Mouse (Mus musculus) forebrain, postnatal 0 days (tissue): ENCODE results near the gene Rpl37a. TPM values are rescaled to one million over a fixed set of nuclear protein-coding genes. Genes with fewer than 3 reads are reported as not detected.

Source experiments
- ATAC-seq: fragments of 200-750 bp; cut with Nextera tagmentation; 2 replicates; pipeline ENCODE4 v1.8.0; 2017; ENCODE audit warnings: mild to moderate bottlenecking, moderate library complexity
- DNase-seq: peaks from one replicate; pipeline ENCODE4 v3.0.0-alpha.2; 2015
- H3K27ac ChIP-seq: fragments of 300-500 bp; sonication (generic); 2 replicates; pipeline ENCODE4 v1.5.1; 2014; ENCODE audit warnings: low read depth, mild to moderate bottlenecking, antibody characterized with exemption, low read length, moderate library complexity, mixed read lengths
- H3K27me3 ChIP-seq: fragments of 300-500 bp; sonication (generic); 2 replicates; pipeline ENCODE4 v1.6.1; 2014; ENCODE audit warnings: mild to moderate bottlenecking, low read length, mixed read lengths; ENCODE audit not compliant: insufficient read depth
- H3K36me3 ChIP-seq: fragments of 300-500 bp; sonication (generic); 2 replicates; pipeline ENCODE4 v1.6.1; 2014; ENCODE audit warnings: mild to moderate bottlenecking, moderate library complexity; ENCODE audit not compliant: insufficient read depth
- H3K4me1 ChIP-seq: fragments of 300-500 bp; sonication (generic); 2 replicates; pipeline ENCODE4 v1.6.1; 2014; ENCODE audit warnings: antibody characterized with exemption; ENCODE audit not compliant: insufficient read depth
- H3K4me2 ChIP-seq: fragments of 300-500 bp; sonication (generic); 2 replicates; pipeline ENCODE4 v1.6.1; 2014; ENCODE audit warnings: low read depth, mild to moderate bottlenecking, moderate library complexity
- H3K4me3 ChIP-seq: fragments of 300-500 bp; sonication (generic); 2 replicates; pipeline ENCODE4 v1.5.1; 2014; ENCODE audit warnings: low read depth, low read length, mixed read lengths
- H3K9ac ChIP-seq: fragments of 300-500 bp; sonication (generic); 2 replicates; pipeline ENCODE4 v1.6.1; 2014; ENCODE audit warnings: mild to moderate bottlenecking
- H3K9me3 ChIP-seq: fragments of 300-500 bp; sonication (generic); 2 replicates; pipeline ENCODE4 v1.6.1; 2016; ENCODE audit warnings: low read length
- CTCF ChIP-seq: sonication (generic); IDR thresholded peaks from 2 replicates; pipeline ENCODE4 v1.5.1; 2016; ENCODE audit warnings: antibody characterized with exemption, control low read depth, low read depth
- WGBS: fragments of 180-500 bp; shearing (Covaris S2); extraction: QIAGEN DNeasy Blood & Tissue Kit; methylation state at CpG from one replicate; pipeline ENCODE4 v1.1.7; 2014; 5-methylcytosine and 5-hydroxymethylcytosine counted together
- polyA plus RNA-seq: library from polyadenylated mRNA; unstranded; fragments of >200 nt; fragmentation: Nextera tagmentation; extraction: Ambion mirVana; gene quantifications from 2 replicates; pipeline ENCODE4 v1.2.1, GENCODE M21; 2015
- total RNA-seq: library from RNA; depleted of rRNA; stranded (reverse); fragments of >200 nt; gene quantifications from 2 replicates; pipeline ENCODE4 v1.2.3, GENCODE M21; 2014; rRNA removed

Rpl37a gene
- total and polyA plus RNA-seq, 2 experiments from 2014 or later, result 598 to 1,180 TPM

DNA sequence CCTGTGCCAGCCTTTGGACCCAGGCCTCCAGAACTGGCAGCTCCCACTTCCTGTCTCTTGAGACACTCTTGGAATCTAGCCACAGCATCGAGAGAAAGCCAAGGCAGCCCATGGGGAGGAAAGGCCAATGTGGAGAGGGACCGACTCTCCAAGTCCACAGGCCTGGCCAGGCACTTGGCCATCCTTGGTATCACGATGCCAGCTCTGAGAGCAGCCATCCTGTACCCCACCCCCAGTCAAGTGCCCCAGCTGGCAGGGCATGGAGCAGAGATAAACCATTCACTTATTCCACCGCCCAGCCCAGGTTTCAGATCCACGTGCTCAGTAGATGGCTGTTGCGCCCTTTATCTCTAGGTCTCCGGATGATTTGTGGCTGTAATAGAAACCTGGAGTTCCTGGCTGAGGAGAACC, 40.3 kb downstream of the Rpl37a start:
- H3K27me3 ChIP-seq, result no peaks in the 10 kb centered on the region
- no peaks in the 10 kb centered on the region for H3K9me3 ChIP-seq
- H3K4me2 ChIP-seq, result no peak overlapping the region
- DNase-seq (peak; percentile 64), ATAC-seq (peak; percentile 47)
- H3K36me3 ChIP-seq, result no peaks in the 10 kb centered on the region
- H3K27ac ChIP-seq, result no peak overlapping the region
- no peak for TF ChIP-seq CTCF
- no peaks in the 10 kb centered on the region for H3K4me1 ChIP-seq
- WGBS, result 69% methylated on average over 7 of the region's 7 CpGs
- H3K4me3 ChIP-seq, result no peak overlapping the region
- H3K9ac ChIP-seq, result no peak overlapping the region

DNA sequence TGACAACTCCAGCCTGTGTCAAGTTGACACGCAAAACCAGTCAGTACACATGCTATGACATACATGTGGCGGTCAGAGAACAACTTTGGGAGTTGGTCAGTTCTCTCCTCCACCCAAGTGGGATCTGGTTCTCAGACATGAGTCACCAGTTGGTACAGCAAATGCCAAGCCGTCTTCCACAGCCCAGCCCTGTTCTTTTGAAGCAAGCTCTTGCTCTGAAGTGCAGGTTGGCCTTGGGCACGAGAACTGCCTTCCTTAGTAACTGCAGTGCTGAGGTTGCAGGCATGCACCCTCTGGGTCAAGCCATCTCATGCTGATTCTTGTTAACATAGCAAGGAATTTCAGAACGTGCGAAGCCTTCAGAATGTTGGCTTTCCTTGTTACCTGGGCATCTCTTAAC, 42.1 kb downstream of the Rpl37a start:
- no peak overlapping the region for H3K4me3 ChIP-seq
- WGBS, result 90% methylated on average over 6 of the region's 6 CpGs
- no peaks in the 10 kb centered on the region for H3K9me3 ChIP-seq
- H3K4me1 ChIP-seq, result no peaks in the 10 kb centered on the region
- H3K9ac ChIP-seq, result no peak overlapping the region
- ATAC-seq (no peak), DNase-seq (no peak)
- H3K36me3 ChIP-seq, result no peaks in the 10 kb centered on the region
- H3K27ac ChIP-seq, result no peak overlapping the region
- no peak for TF ChIP-seq CTCF
- no peak overlapping the region for H3K4me2 ChIP-seq
- no peaks in the 10 kb centered on the region for H3K27me3 ChIP-seq

DNA sequence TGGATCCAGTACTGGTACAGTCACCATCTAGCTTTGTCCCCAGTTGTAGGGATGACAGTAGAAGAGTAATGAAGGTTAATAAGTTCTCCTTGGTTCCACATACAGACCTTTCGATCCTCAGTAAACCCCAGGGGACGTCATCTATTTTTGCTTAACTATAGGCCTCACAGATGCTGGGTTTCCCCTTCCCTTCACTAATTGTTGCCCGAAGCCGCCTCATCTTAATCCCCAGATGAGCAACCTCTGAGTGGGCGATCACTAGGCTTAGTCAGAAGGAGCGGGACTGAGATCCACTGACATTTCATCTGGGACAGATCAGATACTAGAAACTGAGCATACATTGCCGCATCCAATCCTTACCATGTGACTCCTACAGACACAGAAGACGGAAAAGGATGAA, 44.1 kb downstream of the Rpl37a start:
- no peak overlapping the region for H3K4me2 ChIP-seq
- no peaks in the 10 kb centered on the region for H3K36me3 ChIP-seq
- no peak for ATAC-seq
- H3K9me3 ChIP-seq, result no peaks in the 10 kb centered on the region
- no peaks in the 10 kb centered on the region for H3K4me1 ChIP-seq
- DNase-seq, result no peak
- no peak for TF ChIP-seq CTCF
- no peak overlapping the region for H3K27ac ChIP-seq
- no peak overlapping the region for H3K4me3 ChIP-seq
- H3K9ac ChIP-seq, result no peak overlapping the region
- 57% methylated on average over 8 of the region's 8 CpGs for WGBS
- no peaks in the 10 kb centered on the region for H3K27me3 ChIP-seq

DNA sequence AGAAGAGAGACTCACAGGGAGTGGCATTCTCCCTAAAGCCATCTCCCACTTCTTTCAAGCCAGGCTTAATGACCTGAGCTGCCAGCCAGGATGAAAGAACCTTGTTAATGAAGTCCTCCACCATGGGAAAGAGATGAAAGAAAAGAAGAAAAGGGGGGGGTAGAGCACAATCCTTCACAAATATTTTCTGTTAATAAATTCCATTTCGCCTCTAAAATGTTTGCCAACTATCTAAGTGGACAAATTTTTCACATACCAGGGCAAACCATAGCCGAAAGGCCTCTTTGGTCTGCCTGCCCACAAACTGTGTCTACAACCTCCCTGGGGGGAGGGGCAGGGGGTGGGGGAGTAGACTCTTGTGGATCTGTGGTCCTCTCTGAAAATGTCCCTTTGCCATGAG, 44.7 kb downstream of the Rpl37a start:
- H3K4me3 ChIP-seq, result no peak overlapping the region
- H3K4me1 ChIP-seq, result no peaks in the 10 kb centered on the region
- ATAC-seq (no peak), DNase-seq (no peak)
- no peaks in the 10 kb centered on the region for H3K27me3 ChIP-seq
- H3K9ac ChIP-seq, result no peak overlapping the region
- H3K36me3 ChIP-seq, result no peaks in the 10 kb centered on the region
- no peak overlapping the region for H3K4me2 ChIP-seq
- H3K9me3 ChIP-seq, result no peaks in the 10 kb centered on the region
- WGBS, result 35% methylated on average over 2 of the region's 2 CpGs
- TF ChIP-seq CTCF, result no peak
- H3K27ac ChIP-seq, result no peak overlapping the region

DNA sequence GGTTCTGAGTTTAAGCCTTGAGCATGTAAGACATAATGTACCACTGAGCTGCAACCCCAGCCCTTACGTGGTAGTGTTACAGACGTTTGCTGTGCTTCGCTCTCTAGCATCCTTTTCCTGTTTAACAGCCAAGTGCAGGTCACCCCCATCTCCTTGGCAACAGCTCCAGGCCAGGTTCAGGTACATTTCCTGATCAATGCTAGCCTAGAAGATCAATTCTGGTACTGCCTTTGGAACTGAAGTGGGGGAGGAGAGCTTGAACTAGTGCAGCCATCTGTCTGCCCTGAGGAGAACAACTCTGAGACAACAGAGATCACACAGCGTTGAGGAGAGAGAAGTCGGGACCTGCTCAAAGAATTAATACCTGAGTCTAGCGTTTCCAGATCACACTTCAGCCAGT, 48.7 kb downstream of the Rpl37a start:
- Histone ChIP-seq H3K4me3 (no peak overlapping the region), H3K9ac (no peak overlapping the region), H3K4me2 (no peak overlapping the region), H3K27ac (no peak overlapping the region), H3K4me1 (no peaks in the 10 kb centered on the region), H3K9me3 (no peaks in the 10 kb centered on the region), H3K27me3 (no peaks in the 10 kb centered on the region), H3K36me3 (no peaks in the 10 kb centered on the region)
- TF ChIP-seq CTCF, result no peak
- ATAC-seq (no peak), DNase-seq (no peak)
- 89% methylated on average over 6 of the region's 6 CpGs for WGBS

Other genes starting within 250 kb of the Rpl37a start
- 31.2 and 33.2 TPM in 2 replicates for gene March4, start 174.4 kb upstream of the Rpl37a start, total RNA-seq
- 6.5 and 9.4 TPM in 2 replicates for gene March4, start 174.4 kb upstream of the Rpl37a start, polyA plus RNA-seq
- gene Smarcal1, start 128.0 kb upstream of the Rpl37a start, total RNA-seq, result 40.9 and 43.7 TPM in 2 replicates
- 16.2 and 19.0 TPM in 2 replicates for gene Smarcal1, start 128.0 kb upstream of the Rpl37a start, polyA plus RNA-seq
- gene Ankar, start 10.7 kb upstream of the Rpl37a start, total RNA-seq, result not detected in 2 replicates
- not detected in 2 replicates for gene Ankar, start 10.7 kb upstream of the Rpl37a start, polyA plus RNA-seq
- 311 and 330 TPM in 2 replicates for gene Igfbp2, start 113.2 kb downstream of the Rpl37a start, total RNA-seq
- gene Igfbp2, start 113.2 kb downstream of the Rpl37a start, polyA plus RNA-seq, result 341 and 409 TPM in 2 replicates
- 68.2 and 104 TPM in 2 replicates for gene Igfbp5, start 163.6 kb downstream of the Rpl37a start, total RNA-seq
- 26.1 and 36.2 TPM in 2 replicates for gene Igfbp5, start 163.6 kb downstream of the Rpl37a start, polyA plus RNA-seq